Mouse (Mus musculus) spleen, embryonic (tissue): ENCODE results near the gene AI467606.

Source experiments
- CTCF ChIA-PET: fragments of 350-600 bp; sonication (Branson Sonifier 250); formaldehyde crosslinking; loops from one replicate; lab custom pipeline; 2022; lab: Charles Lee

AI467606 gene

GRCm38 (mm10) chr7:127090154-127091113, 725 bp upstream of the AI467606 start:
- CTCF ChIA-PET, result no interaction called here

- CTCF ChIA-PET, result no interaction called here
These were observed 2.8 kb downstream of the AI467606 start for GRCm38 (mm10) chr7:127093914-127094313.

GRCm38 (mm10) chr7:127096456-127096855, 5.3 kb downstream of the AI467606 start:
- CTCF ChIA-PET, result interaction anchor here (0.6 kb wide), 1 partner anchor 317 kb away, joined by 3 read pairs; no protein-coding TSS in a partner anchor

- CTCF ChIA-PET, result interaction anchor here (0.6 kb wide), 1 partner anchor 12 kb away, joined by 4 read pairs; no protein-coding TSS in a partner anchor
These were observed 7.4 kb downstream of the AI467606 start for GRCm38 (mm10) chr7:127098521-127098920.

- CTCF ChIA-PET, result no interaction called here
These were observed 7.8 kb downstream of the AI467606 start for GRCm38 (mm10) chr7:127098950-127099349.

- CTCF ChIA-PET, result no interaction called here
These were observed 8.4 kb downstream of the AI467606 start for GRCm38 (mm10) chr7:127099528-127099927.

GRCm38 (mm10) chr7:127101451-127102016, 10.4 kb downstream of the AI467606 start:
- CTCF ChIA-PET, result interaction anchor here (0.6 to 0.7 kb wide), 2 partner anchors 14 to 24 kb away, joined by 3 to 8 read pairs; no protein-coding TSS in a partner anchor

GRCm38 (mm10) chr7:127102148-127102547, 11.0 kb downstream of the AI467606 start:
- CTCF ChIA-PET, result no interaction called here

GRCm38 (mm10) chr7:127103960-127104359, 12.8 kb downstream of the AI467606 start:
- CTCF ChIA-PET, result interaction anchor here (0.7 to 1.1 kb wide), 2 partner anchors 75 to 87 kb away, joined by 3 to 4 read pairs; partner anchors contain the start of gene Pagr1b

- CTCF ChIA-PET, result interaction anchor here (0.7 to 1.1 kb wide), 2 partner anchors 76 to 88 kb away, joined by 3 to 4 read pairs; partner anchors contain the start of gene Pagr1b
These were observed 13.6 kb downstream of the AI467606 start for GRCm38 (mm10) chr7:127104560-127105332.

GRCm38 (mm10) chr7:127105551-127105950, 14.4 kb downstream of the AI467606 start:
- CTCF ChIA-PET, result interaction anchor here (0.7 kb wide), 1 partner anchor 160 kb away, joined by 3 read pairs; no protein-coding TSS in a partner anchor

- CTCF ChIA-PET, result interaction anchor here (0.5 to 0.6 kb wide), 3 partner anchors 12 to 641 kb away, joined by 4 to 10 read pairs (median 9); no protein-coding TSS in a partner anchor
These were observed 19.3 kb downstream of the AI467606 start for GRCm38 (mm10) chr7:127110239-127111007.

- CTCF ChIA-PET, result interaction anchor here (0.6 to 0.7 kb wide), 3 partner anchors 84 to 382 kb away, joined by 3 to 7 read pairs (median 4); no protein-coding TSS in a partner anchor
These were observed 20.3 kb downstream of the AI467606 start for GRCm38 (mm10) chr7:127111461-127111860.

GRCm38 (mm10) chr7:127112251-127112841, 21.2 kb downstream of the AI467606 start:
- CTCF ChIA-PET, result interaction anchor here (0.6 to 0.7 kb wide), 3 partner anchors 148 to 408 kb away, joined by 4 to 5 read pairs (median 4); no protein-coding TSS in a partner anchor

- CTCF ChIA-PET, result interaction anchor here (0.6 to 0.7 kb wide), 3 partner anchors 61 to 149 kb away, joined by 5 to 8 read pairs (median 5); no protein-coding TSS in a partner anchor
These were observed 21.9 kb downstream of the AI467606 start for GRCm38 (mm10) chr7:127112921-127113597.

- CTCF ChIA-PET, result interaction anchor here (0.6 to 0.7 kb wide), 4 partner anchors 9 to 86 kb away, joined by 4 to 9 read pairs (median 6); no protein-coding TSS in a partner anchor
These were observed 22.6 kb downstream of the AI467606 start for GRCm38 (mm10) chr7:127113614-127114259.

- CTCF ChIA-PET, result interaction anchor here (0.7 to 0.8 kb wide), 2 partner anchors 391 to 1289 kb away, joined by 3 to 7 read pairs; no protein-coding TSS in a partner anchor
These were observed 23.8 kb downstream of the AI467606 start for GRCm38 (mm10) chr7:127114920-127115319.

- CTCF ChIA-PET, result no interaction called here
These were observed 25.3 kb downstream of the AI467606 start for GRCm38 (mm10) chr7:127116331-127116935.
